Mouse (Mus musculus) erythroblast, adult 5-6 weeks (primary cell): ENCODE data around the gene H2afy. TPM values are rescaled to one million over a fixed set of nuclear protein-coding genes. Genes with fewer than 3 reads are reported as not detected.

ENCODE experiments used
- ATAC-seq: replicated peaks from 2 replicates; pipeline ENCODE4 v1.8.0; 2016; ENCODE audit warnings: moderate number of reproducible peaks, mild to moderate bottlenecking, moderate TSS enrichment, inconsistent platforms; ENCODE audit not compliant: poor library complexity, low FRiP score, severe bottlenecking
- total RNA-seq, 2 experiments: library from RNA; stranded (forward) in 1 of 2; stranded (reverse) in 1 of 2; fragments of 150-400 nt in 1 of 2; fragments of 200-764, 138-1000 nt in 1 of 2; gene quantifications; 2 replicates each; pipeline versions ENCODE4 v1.2.3 to v1.2.4; 2015 to 2017; ENCODE audit warnings: low replicate concordance in 2 of 2

H2afy gene
- total RNA-seq, 2 experiments from 2014 or later: 67.6 to 88.9 TPM

DNA sequence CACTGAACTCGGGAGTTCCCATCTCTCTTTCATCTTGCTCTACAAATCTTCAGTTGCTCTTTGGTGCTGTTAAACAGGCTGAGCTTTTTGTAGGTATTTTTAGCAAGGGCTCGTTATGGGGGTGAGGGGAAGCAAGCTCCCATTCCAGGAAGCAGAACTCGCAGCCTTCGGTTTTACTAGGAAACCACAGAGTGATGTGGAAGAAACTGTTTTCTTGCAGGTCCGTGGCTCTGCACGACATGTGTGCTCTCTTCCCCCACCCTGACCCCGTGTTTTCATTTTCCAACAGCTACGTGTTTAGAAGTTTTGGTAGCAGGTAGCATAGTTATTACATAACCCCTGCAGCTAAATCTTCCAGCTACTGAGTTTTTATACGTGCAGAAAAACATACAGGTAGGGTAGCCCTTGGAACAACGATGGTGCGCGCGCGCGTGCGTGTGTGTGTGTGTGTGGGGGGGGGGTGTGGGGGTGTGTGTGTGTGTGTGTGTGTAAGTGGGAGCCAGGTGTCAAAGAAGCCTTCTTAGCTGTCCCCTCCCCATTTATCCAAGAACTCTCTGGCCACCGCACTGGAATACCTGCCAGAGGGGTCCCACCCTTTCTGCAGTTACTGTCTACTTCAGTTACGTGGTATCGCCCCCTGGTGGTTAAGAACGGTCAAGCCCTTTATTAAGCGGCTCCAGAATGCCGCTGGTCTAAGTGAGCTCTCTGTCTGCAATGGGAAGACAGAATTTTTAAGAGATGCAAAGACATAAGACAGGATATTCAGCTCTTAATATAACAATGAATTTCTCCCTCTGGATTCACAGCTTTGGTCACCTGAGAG, 15.5 kb upstream of the H2afy start:
- ATAC-seq: peak; percentile 84

DNA sequence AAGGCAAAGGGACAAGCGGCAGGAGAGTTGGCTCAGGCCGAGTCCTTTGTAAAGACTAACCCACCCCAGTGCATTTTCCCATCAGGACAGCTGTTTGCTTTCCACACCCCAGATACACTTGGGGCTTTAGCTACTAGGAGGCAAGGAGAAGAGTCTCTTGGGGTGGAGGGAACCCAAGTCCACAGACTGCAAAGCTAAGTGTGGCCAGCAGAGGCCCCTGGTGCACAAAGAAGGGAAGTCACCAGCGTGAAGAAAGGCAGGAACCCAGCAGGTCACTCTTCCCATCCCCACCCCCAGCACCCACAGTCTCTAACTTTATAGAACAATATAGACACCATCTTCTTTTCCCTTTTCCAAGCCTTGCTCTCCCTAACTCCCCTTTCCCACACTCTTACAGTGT, 9.4 kb upstream of the H2afy start:
- no peak for ATAC-seq

GRCm38 (mm10) chr13:56144021-56144420, 7.9 kb upstream of the H2afy start:
- no peak for ATAC-seq

- no peak for ATAC-seq
These were observed 7.0 kb upstream of the H2afy start for GRCm38 (mm10) chr13:56143151-56143513.

- ATAC-seq: no peak
These were observed 6.4 kb upstream of the H2afy start for GRCm38 (mm10) chr13:56142382-56143150.

GRCm38 (mm10) chr13:56139167-56139751, 3.1 kb upstream of the H2afy start:
- ATAC-seq: no peak

DNA sequence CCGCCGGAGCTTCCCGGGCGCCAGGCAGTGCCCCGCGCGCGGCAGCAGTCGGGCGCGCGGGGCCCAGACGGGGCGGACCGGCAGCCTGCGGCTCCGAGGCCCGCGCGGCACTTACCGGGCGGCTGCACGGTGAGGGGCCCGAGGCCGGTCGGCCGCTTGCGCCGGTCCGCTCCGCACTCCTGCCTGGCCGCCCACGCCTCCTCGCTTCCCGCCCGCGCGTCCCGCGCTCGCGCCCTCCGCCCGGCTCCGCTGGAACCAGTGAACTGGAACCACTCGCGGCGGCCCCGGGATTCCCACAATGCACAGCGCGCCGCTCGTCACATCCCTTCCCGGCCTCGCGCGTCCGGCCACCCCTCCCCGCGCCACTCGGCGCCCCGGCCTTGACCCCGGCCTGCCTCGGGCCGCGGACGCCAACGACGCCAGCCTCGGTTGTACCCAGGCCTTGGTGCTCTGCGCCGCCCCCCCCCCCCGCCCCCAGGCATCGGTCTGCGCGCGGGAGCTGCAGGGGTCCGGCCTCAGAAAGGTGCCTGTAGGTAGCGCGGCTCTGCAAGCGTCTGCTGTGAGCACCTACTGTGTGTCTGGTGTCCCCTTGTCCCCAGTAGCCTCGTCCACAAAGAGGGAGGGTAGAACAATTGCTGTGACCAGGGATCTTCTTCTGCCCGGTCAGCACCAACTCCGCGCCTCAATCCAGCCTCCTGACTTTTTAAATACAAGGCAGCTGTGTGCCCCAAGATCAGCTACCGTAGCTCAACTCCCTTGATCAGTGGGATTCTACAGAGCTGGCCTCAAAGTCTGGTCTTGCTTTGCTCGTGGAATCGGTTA, 719 bp downstream of the H2afy start:
- ATAC-seq: peak; percentile 79

DNA sequence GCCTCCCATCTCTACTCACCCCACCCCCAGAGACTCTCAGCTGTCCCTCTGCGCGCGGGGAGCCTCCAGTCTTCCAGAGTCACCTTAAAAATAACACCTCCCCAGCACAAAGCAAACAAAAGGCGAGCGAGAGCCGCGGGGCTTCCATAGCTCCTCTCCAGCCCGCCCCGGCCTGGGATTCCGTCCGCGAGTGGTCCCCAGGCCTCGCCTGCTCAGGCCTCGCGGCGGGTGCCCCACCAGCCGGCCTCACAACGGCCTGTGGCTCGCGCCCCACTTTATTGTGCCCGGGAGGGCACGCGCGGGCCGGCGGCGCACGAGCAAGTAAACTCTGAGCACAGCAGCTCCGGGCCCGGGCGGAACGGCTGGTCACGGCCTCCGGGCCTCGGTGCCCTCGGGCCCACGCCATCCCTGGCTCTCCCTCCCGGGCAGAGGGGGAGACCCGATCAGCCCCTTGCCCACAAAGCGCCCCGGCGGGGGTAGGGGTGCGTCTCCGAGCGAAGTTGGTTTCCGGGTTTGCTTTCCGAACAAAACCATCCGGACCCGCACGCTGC, 1.5 kb downstream of the H2afy start:
- ATAC-seq: no peak

GRCm38 (mm10) chr13:56134031-56134430, 2.1 kb downstream of the H2afy start:
- ATAC-seq: no peak

DNA sequence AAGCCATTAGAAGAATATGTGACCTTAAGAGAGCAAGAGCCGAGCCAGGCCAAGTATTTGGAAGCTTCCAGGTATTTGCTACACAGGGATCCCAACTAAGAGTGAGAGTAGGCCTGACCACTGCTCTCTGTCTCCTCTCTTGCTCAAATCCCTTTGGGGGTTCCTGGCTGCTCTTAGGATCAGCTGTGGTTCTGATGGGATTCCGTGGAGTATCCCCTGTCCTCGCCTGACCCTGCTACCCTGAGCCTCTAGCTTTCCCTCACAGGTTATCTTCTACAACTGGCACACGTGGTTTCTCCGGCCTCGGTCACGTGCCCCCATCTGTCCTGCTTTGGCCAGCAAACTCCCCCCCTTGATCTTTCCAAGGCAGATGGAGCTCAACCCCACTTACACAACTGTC, 3.2 kb downstream of the H2afy start:
- ATAC-seq: no peak

GRCm38 (mm10) chr13:56132326-56132936, 3.7 kb downstream of the H2afy start:
- ATAC-seq: no peak

- ATAC-seq: no peak
These were observed 5.6 kb downstream of the H2afy start for GRCm38 (mm10) chr13:56130544-56130943.

DNA sequence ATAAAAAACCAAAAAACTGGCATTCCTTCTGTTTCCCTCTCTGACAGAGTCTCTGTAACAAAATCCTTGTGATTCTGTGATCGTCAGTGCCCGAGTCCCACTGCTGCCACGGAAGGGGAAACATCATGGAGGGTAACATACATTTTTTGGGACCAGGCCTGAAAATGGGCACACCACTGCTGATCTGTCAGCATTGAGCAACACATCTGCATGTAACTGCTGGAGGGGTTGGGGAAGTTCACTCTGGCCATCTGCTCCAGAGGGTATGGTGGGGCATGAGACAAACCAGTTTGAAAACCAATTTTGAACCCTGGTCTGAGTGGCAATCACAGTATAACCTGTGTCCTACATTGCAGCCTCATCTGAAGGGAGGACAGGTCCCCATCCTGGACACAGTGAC, 6.6 kb downstream of the H2afy start:
- no peak for ATAC-seq

DNA sequence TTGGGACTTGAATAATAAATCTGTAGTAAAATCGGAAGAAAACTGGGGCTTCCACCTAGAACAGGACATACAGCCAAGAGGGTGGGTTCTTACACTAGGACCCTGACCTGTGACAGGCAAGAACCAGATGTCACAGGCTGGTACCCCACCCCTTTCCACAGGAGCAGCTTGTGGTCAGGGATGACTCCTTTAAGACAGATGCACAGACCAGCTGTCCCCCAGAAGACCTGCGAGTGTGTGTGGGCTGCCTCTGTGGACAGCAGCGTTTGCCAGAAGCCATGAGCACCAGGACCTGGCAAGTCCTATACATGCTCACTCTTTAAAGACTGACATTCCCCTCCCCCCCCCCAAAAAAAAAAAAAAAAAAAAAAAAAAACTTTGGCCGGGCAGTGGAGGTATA, 7.1 kb downstream of the H2afy start:
- no peak for ATAC-seq

DNA sequence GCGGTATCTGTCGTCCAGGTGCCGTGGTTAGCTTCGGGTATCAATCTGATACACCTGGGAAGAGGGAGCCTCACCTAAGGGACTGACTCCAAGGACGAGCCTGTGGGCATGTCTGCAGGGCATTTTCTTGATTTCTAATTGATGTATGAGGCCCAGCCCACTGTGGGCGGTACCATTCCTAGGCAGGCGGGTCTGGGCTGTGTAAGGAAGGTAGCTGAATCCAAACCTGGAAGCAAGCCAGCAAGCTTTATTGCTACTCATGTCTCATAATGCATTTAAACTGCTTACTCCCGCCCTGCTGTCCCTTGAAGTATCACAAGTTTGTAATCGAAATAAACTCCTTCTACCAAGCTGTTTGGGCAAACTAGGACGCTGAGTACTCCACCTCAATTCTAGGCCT, 10.5 kb downstream of the H2afy start:
- ATAC-seq: no peak

DNA sequence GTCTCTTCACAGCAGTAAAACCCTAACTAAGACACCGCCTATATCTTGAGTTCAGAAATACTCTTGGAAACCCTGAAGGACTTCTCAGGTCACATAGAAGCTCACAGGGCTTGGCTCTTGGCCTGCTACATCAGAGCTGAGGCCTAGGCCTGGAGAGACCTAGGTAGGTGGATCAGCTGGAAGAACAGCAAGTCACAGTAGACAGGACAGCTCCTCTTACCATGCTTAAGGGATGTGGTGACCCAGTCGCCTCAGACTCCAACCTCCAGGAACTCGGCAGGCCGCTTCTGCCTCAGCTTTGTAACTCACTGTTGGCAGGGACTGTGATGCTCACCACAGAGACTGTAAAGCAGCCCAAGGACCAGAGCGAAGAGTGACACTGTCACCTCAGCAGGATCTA, 13.1 kb downstream of the H2afy start:
- no peak for ATAC-seq

GRCm38 (mm10) chr13:56117991-56118765, 18.0 kb downstream of the H2afy start:
- ATAC-seq: no peak

GRCm38 (mm10) chr13:56115906-56116305, 20.3 kb downstream of the H2afy start:
- no peak for ATAC-seq

DNA sequence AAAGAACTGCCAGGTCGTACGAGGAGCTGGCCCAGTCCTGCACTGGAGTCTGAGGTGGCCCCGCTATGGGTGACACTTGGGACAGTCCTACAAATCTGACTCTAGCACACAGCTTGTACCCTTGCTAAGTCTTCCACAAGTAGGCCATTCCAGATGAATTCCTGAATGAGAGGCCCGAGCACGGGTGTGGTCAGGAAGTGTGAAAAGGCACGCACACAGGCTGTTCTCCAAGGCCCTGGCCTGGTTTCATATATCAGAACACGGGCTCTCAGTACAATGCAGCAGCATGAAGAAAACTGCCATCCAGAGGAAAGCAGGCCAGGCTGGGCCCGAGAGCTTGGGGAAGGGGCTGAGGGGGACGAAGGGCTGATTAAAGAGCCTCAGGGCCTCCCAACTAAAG, 20.8 kb downstream of the H2afy start:
- no peak for ATAC-seq
